In the genomic region with DNA sequence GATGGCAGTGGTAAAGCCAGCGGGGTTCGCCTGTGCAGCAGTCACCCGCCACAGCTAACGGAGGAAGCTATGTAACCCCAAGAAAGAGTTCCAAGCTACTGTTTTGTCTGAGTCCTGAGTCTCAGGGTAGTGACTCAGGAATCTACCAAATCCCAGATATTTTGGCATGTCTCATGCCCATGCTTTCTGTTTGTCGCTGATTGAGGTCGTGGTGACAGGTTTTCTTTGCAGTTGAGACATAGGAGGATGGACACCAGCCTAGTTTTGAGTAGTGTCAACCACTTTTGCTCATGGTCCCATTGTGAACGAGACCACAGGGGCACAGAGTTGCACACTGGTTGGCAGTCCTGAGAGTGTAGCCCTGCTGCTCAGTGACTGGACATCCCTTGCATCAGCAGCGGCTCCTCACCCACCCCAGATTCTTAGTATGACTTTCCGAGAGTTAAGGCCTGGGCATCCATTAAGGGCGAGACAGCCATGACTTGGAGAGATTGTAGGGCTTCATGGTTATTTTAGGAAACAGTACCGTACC, we compare ENCODE assay signal across 12 mouse cellular contexts. TPM values are rescaled to one million over a fixed set of nuclear protein-coding genes. Genes with fewer than 3 reads are reported as not detected.
DNase-seq lines count a peak whose midpoint lies in the region; ATAC-seq and TF ChIP-seq lines count a peak whose summit lies in the region.
"Had no signal": no experiment of that assay in that cellular context is flagged by ENCODE, and none has a peak within 500 bp of the region (broad histone marks: within the 10 kb centered on the region; RNA-seq: fewer than 3 reads in every experiment).

No protein-coding gene starts in this region.

- peaks cover 32% of the 10 kb centered on the region for H3K4me1 ChIP-seq in hindbrain, embryonic 10.5 days (replicated peaks)
- H3K4me1 ChIP-seq in hindbrain, postnatal 0 days (ENCODE audit: insufficient read depth, low read length), result no peaks in the 10 kb centered on the region
- H3K4me1 ChIP-seq in neural tube, embryonic 11.5 days (ENCODE audit: control insufficient read depth, insufficient read depth, low read length), result no peaks in the 10 kb centered on the region
- peaks cover 4% of the 10 kb centered on the region; the same call in 1 of the 2 replicates for H3K4me1 ChIP-seq in neural tube, embryonic 15.5 days
- peaks cover 43% of the 10 kb centered on the region for H3K4me1 ChIP-seq in embryonic facial prominence, embryonic 15.5 days

- no peaks in the 10 kb centered on the region for H3K9me3 ChIP-seq in hindbrain, embryonic 10.5 days
- H3K9me3 ChIP-seq in hindbrain, postnatal 0 days (ENCODE audit: low read length), result no peaks in the 10 kb centered on the region
- H3K9me3 ChIP-seq in neural tube, embryonic 11.5 days (ENCODE audit: control insufficient read depth, low read length), result no peaks in the 10 kb centered on the region
- H3K9me3 ChIP-seq in neural tube, embryonic 15.5 days (replicated peaks), result no peaks in the 10 kb centered on the region
- no peaks in the 10 kb centered on the region for H3K9me3 ChIP-seq in embryonic facial prominence, embryonic 15.5 days (replicated peaks)

- WGBS in hindbrain, embryonic 10.5 days, result 91% methylated on average over 11 of the region's 11 CpGs
- WGBS in hindbrain, postnatal 0 days, result 90% methylated on average over 11 of the region's 11 CpGs
- WGBS in neural tube, embryonic 11.5 days, result 94% methylated on average over 11 of the region's 11 CpGs
- 94% methylated on average over 11 of the region's 11 CpGs for WGBS in neural tube, embryonic 15.5 days
- WGBS in embryonic facial prominence, embryonic 15.5 days, result 77% methylated on average over 11 of the region's 11 CpGs

- H3K36me3 ChIP-seq in hindbrain, embryonic 10.5 days, result peaks cover 66% of the 10 kb centered on the region
- H3K36me3 ChIP-seq in hindbrain, postnatal 0 days (ENCODE audit: insufficient read depth, low read length), result 0 out of 2 replicates have a peak, but pooled peaks cover 5% of the 10 kb centered on the region
- H3K36me3 ChIP-seq in neural tube, embryonic 11.5 days (ENCODE audit: control insufficient read depth, insufficient read depth, low read length), result peaks cover 4% of the 10 kb centered on the region; the same call in 1 of the 2 replicates
- H3K36me3 ChIP-seq in neural tube, embryonic 15.5 days, result peaks cover 52% of the 10 kb centered on the region
- peaks cover 5% of the 10 kb centered on the region; the same call in 1 of the 2 replicates for H3K36me3 ChIP-seq in embryonic facial prominence, embryonic 15.5 days

- H3K27ac ChIP-seq in hindbrain, embryonic 10.5 days, result peak overlapping the region; percentile 78
- H3K27ac ChIP-seq in hindbrain, postnatal 0 days, result no peak overlapping the region
- no peak overlapping the region for H3K27ac ChIP-seq in neural tube, embryonic 11.5 days (ENCODE audit: low read depth, low read length)
- no peak overlapping the region for H3K27ac ChIP-seq in neural tube, embryonic 15.5 days (replicated peaks)
- H3K27ac ChIP-seq in embryonic facial prominence, embryonic 15.5 days (replicated peaks), result peak overlapping the region; percentile 85
- H3K27ac ChIP-seq: macrophage had no signal

- H3K9ac ChIP-seq in hindbrain, postnatal 0 days (replicated peaks; ENCODE audit: low read length), result no peak overlapping the region
- H3K9ac ChIP-seq in neural tube, embryonic 11.5 days (ENCODE audit: low read length), result 0 out of 2 replicates have a peak overlapping the region, but pooled peaks have one; percentile 3
- no peak overlapping the region for H3K9ac ChIP-seq in neural tube, embryonic 15.5 days (replicated peaks)
- peak overlapping the region; percentile 19; the same call in 1 of the 2 replicates for H3K9ac ChIP-seq in embryonic facial prominence, embryonic 15.5 days

- no peak for TF ChIP-seq CTCF in hindbrain, postnatal 0 days (IDR thresholded peaks at IDR 0.05; ENCODE audit: low read depth)

- ATAC-seq in hindbrain, postnatal 0 days, result no peak
- ATAC-seq in neural tube, embryonic 11.5 days (ENCODE audit: insufficient read depth, low FRiP score, low TSS enrichment), result no peak
- no peak for ATAC-seq in neural tube, embryonic 15.5 days (ENCODE audit: low FRiP score)
- no peak for ATAC-seq in embryonic facial prominence, embryonic 15.5 days (ENCODE audit: insufficient number of reproducible peaks, low FRiP score, low TSS enrichment, low read depth)

- no peak for DNase-seq in hindbrain, embryonic 10.5 days (ENCODE audit: low spot score)
- DNase-seq in hindbrain, postnatal 0 days (ENCODE audit: low spot score), result no peak
- DNase-seq in neural tube, embryonic 11.5 days (ENCODE audit: low spot score), result no peak
- DNase-seq in urinary bladder, postnatal 14 days (ENCODE audit: low spot score), result no peak
- no peak for DNase-seq in testis, postnatal 10 days (ENCODE audit: low spot score)
- DNase-seq: cerebellum, adult 9-11 months; gastrocnemius, postnatal 14 days; kidney, adult 11 months; thymus, postnatal 25 days had no signal

- H3K27me3 ChIP-seq in hindbrain, embryonic 10.5 days (ENCODE audit: insufficient read depth, poor library complexity, severe bottlenecking), result no peaks in the 10 kb centered on the region
- H3K27me3 ChIP-seq in hindbrain, postnatal 0 days (ENCODE audit: insufficient read depth, low read length), result no peaks in the 10 kb centered on the region
- H3K27me3 ChIP-seq in neural tube, embryonic 11.5 days (ENCODE audit: control insufficient read depth, insufficient read depth, low read length), result no peaks in the 10 kb centered on the region
- H3K27me3 ChIP-seq in neural tube, embryonic 15.5 days (replicated peaks), result no peaks in the 10 kb centered on the region
- no peaks in the 10 kb centered on the region for H3K27me3 ChIP-seq in embryonic facial prominence, embryonic 15.5 days

- peak overlapping the region; percentile 21; the same call in 1 of the 2 replicates for H3K4me3 ChIP-seq in hindbrain, embryonic 10.5 days
- no peak overlapping the region for H3K4me3 ChIP-seq in hindbrain, postnatal 0 days (ENCODE audit: low read length)
- no peak overlapping the region for H3K4me3 ChIP-seq in neural tube, embryonic 11.5 days (ENCODE audit: low read depth, low read length)
- H3K4me3 ChIP-seq in neural tube, embryonic 15.5 days (replicated peaks), result no peak overlapping the region; the same call in 1 of the 2 replicates
- H3K4me3 ChIP-seq in embryonic facial prominence, embryonic 15.5 days (replicated peaks), result peak overlapping the region; percentile 31

- no peak overlapping the region for H3K4me2 ChIP-seq in hindbrain, postnatal 0 days (ENCODE audit: low read depth, low read length)
- H3K4me2 ChIP-seq in neural tube, embryonic 11.5 days (ENCODE audit: low read depth), result peak overlapping the region; percentile 12
- no peak overlapping the region for H3K4me2 ChIP-seq in neural tube, embryonic 15.5 days
- H3K4me2 ChIP-seq in embryonic facial prominence, embryonic 15.5 days (replicated peaks), result peak overlapping the region; percentile 32

RNA-seq across cellular contexts. Expression of a gene that starts 42.6 kb away (rescaled TPM):
- 312 and 323 TPM in 2 replicates for polyA plus RNA-seq in hindbrain, embryonic 10.5 days (2016; fragmentation: Nextera tagmentation; extraction: Ambion mirVana)
- 21.7 and 34.4 TPM in 2 replicates for total RNA-seq in hindbrain, postnatal 0 days (2014; rRNA removed)
- polyA plus RNA-seq in hindbrain, postnatal 0 days (2015; fragmentation: Nextera tagmentation; extraction: Ambion mirVana), result 253 and 257 TPM in 2 replicates
- polyA plus RNA-seq in neural tube, embryonic 11.5 days (2014; fragmentation: Nextera tagmentation; extraction: Ambion mirVana), result 335 and 339 TPM in 2 replicates
- 242 and 256 TPM in 2 replicates for polyA plus RNA-seq in neural tube, embryonic 15.5 days (2015; fragmentation: Nextera tagmentation; extraction: Ambion mirVana)
- 266 and 276 TPM in 2 replicates for polyA plus RNA-seq in embryonic facial prominence, embryonic 15.5 days (2015; fragmentation: Nextera tagmentation; extraction: Ambion mirVana)

Comparison
In these comparisons a context has a peak if more than half of its experiments do, and no peak if none do; other contexts are left out.
1. H3K27ac ChIP-seq: peak in hindbrain, embryonic 10.5 days (single experiment) and embryonic facial prominence, embryonic 15.5 days (single experiment); none in hindbrain, postnatal 0 days (single experiment), neural tube, embryonic 11.5 days (single experiment) and neural tube, embryonic 15.5 days (single experiment).
2. H3K4me3 ChIP-seq: peak in hindbrain, embryonic 10.5 days (single experiment) and embryonic facial prominence, embryonic 15.5 days (single experiment); none in hindbrain, postnatal 0 days (single experiment), neural tube, embryonic 11.5 days (single experiment) and neural tube, embryonic 15.5 days (single experiment).
3. H3K4me2 ChIP-seq: peak in neural tube, embryonic 11.5 days (single experiment) and embryonic facial prominence, embryonic 15.5 days (single experiment); none in hindbrain, postnatal 0 days (single experiment) and neural tube, embryonic 15.5 days (single experiment).
4. H3K9ac ChIP-seq: peak in neural tube, embryonic 11.5 days (single experiment) and embryonic facial prominence, embryonic 15.5 days (single experiment); none in hindbrain, postnatal 0 days (single experiment) and neural tube, embryonic 15.5 days (single experiment).